Mouse (Mus musculus) olfactory bulb, adult 2 months (tissue): ENCODE results near the gene Rel.

Source experiments
- CTCF ChIP-seq: fragments of 200-500 bp; IDR thresholded peaks from 2 replicates; pipeline ENCODE4 v1.5.1; 2012; ENCODE audit warnings: low read depth, mild to moderate bottlenecking, low read length, moderate library complexity; ENCODE audit not compliant: insufficient read depth
- POLR2A ChIP-seq: fragments of 200-500 bp; IDR thresholded peaks from 2 replicates; pipeline ENCODE4 v1.6.1; 2012; ENCODE audit warnings: mild to moderate bottlenecking, low read depth, low read length, moderate library complexity; ENCODE audit not compliant: insufficient read depth

DNA sequence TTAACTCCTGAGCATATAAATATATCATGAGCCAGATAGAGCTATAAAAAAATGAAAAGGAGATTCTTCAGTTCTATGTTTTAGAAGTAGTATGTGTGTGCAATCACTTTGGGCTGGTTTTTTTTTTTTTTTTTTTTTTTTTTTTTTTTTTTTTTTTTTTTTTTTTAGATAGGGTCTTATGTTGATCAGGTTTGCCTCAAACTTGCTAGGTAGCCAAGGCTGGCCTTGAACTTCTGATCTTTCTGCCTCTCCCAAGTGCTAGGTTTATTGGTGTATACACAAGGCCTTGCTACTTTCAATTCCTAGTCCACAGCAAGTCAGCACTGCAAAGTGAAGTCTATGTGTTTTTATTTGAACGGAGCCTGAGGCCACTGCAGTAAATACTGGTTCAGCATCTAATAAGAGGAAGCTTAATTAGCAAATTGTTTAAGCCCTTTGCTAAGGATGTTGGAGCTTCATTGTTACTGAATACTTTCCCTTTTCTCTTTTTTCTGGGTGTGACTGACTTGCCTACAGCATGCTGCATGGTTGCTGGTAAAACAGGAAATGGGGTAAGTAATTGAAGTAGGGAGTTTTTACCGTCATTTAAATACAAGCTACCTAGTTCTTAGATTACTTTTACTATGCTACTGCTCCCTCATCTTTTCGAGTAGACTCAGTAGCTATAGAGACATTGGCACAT lies 71.2 kb downstream of the Rel start:
- TF ChIP-seq POLR2A (no peak), CTCF (no peak)
